Mouse (Mus musculus) 3134 (cell line): ENCODE data around the gene Timm10b.
A peak's percentile ranks its signal among the peaks of the same experiment; 100 is the strongest.

ENCODE experiments used
- DNase-seq: peaks from one replicate; pipeline ENCODE4 v3.0.0-alpha.2; 2011; ENCODE audit warnings: low spot score; ENCODE audit not compliant: insufficient read length; ENCODE audit errors: extremely low read depth

Timm10b gene

GRCm38 (mm10) chr7:105639756-105640155 is at the start of gene Timm10b:
TSS of gene Timm10b (plus strand) at chr7:105640056.
- DNase-seq: no peak

DNA sequence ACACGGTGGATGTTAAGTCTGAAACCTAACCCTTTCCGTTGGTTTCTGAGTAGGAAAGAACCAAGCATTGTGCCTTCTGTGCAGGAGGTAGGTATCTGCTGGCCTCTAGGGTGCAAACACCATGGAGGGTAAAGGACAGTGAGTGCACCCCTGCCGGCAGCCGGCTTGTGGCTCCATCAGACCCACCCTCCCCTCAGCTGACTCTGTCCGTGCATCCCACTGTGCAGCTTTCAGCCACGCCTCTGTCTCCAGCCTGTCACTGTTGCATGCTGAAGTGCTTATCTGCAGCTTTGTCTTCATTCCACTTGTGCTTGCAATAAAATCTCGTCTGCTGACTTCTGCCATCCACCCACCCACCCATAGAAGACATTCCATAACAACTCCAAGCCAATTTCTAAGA is 49.8 kb upstream of the Timm10b start:
- DNase-seq: no peak

DNA sequence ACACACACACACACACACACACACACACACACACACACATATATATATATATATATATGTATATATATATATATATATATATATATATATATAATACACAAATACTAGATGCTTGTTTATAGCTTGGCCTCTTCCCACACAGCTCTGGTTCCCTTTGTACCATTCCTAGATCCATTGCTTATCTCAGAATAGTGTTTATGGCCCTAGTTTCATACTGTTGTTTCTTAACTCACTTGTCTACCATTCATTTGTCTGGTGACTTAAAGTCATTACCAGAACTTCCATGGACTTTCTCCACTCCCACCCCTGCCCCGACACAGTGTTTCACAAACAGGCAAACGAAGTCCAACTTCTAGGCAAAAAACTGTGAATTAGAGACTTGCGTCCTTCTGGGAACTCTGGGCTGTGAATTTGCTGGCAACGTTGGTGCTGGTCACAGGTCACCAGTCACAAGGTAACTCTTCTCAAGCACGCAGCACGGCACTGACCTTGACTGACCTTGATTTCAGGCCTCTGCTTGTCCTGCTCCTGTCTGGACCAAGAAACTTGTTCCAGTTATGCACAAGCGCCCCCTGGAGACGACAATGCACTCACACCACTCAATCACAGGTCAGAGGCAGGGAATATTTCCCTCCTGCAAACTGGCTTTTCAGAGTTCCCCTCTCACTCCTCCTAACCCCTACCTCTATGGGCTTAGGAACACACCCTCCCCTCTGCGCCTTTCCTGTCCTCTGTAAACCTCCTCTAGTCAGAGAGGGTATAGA is 36.8 kb upstream of the Timm10b start:
- DNase-seq: no peak

DNA sequence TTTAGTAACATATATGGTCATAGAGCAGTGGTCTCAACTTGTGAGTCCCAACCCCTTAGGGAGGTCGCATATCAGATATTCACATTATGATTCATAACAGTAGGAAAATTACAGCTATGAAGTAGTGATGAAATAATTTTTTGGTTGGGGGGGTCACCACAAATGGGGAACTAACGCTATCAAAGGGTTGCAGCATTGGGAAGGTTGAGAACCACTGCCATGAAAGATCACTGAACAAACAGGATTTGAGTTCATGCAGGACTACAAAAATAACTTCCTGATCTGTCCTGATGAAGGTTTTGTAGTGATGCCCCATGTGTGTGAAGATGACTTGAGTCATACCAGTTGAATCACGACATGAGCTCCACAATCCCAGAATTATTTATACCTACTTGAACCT is 31.4 kb upstream of the Timm10b start:
- DNase-seq: no peak

- DNase-seq: no peak
Observed at GRCm38 (mm10) chr7:105611767-105612166, 28.1 kb upstream of the Timm10b start.

- DNase-seq: peak; percentile 33
Observed at GRCm38 (mm10) chr7:105614400-105614799, 25.5 kb upstream of the Timm10b start.

DNA sequence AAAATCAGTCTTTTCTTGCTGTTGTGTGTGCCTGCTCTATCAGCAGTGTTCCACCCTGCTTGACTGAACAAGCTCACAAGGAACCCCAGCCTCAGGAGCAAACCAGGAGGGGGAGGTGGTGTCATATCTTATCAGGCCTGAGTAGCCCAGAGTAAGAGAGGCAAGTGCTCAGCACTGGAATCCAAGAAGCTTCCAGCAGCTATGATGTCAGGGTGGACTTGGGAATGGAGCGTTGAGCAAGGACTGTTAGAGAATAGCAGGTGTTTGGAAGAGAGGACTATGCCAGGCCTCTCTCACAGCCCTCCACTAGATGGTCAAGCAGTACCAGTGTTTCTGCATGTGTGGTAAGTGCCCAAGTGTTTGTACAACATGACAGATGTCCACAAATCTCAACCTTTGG is 24.1 kb upstream of the Timm10b start:
- no peak for DNase-seq

- no peak for DNase-seq
Observed at GRCm38 (mm10) chr7:105616561-105616960, 23.3 kb upstream of the Timm10b start.

- DNase-seq: no peak
Observed at GRCm38 (mm10) chr7:105617810-105618209, 22.0 kb upstream of the Timm10b start.

DNA sequence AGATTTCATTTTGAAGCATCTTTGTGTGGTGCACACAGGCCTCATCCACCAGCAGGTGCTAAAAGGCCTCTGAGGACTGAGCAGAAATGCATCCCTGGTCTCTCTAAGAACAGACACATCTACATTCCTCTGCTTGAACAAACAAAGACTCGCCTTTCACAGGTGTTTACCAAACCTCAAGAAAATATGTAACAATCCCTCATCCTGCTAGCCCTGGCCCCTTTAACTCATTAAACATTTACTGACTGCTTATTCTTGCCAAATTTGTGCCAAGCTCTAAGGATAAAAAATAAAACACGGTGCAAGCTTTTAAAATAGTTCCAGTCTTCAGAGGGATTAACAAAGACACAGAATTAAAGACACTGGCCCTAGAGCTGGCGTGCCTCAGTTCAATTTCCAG is 20.2 kb upstream of the Timm10b start:
- no peak for DNase-seq

- peak; percentile 69 for DNase-seq
Observed at GRCm38 (mm10) chr7:105621053-105621452, 18.8 kb upstream of the Timm10b start.

DNA sequence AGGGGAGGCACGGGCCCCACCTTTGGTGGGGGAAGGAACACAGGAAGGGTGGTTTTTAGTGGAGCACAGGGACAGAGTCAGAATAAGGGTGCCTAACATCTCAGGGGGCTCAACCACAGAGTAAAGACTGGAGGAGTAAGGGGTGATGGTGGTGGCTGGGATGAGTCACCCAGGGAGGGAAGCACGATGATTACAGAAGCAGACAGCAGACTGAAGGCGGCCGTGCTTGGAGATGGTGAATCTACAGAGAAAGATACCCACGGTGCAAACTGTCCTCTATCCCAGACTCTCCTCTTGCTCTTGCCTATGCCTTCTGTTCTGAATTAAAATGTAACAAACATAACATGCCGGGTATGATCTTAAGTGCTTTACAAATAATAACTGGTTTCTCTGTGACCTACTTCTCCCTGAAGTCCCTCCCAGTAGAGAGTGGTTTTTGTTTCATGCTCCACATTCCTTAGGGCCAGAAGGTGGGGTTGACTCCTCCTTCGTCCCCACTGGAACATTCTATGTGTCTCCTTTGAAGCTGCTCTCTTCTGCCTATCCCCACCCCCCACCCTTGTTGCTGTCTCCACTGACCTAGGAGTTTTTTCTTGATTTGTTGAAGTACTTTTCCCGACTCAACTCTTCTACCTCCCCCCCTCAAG is 18.1 kb upstream of the Timm10b start:
- DNase-seq: peak; percentile 63

- DNase-seq: no peak
Observed at GRCm38 (mm10) chr7:105625397-105625796, 14.5 kb upstream of the Timm10b start.

GRCm38 (mm10) chr7:105628633-105629032 is 11.2 kb upstream of the Timm10b start:
- DNase-seq: peak; percentile 59

GRCm38 (mm10) chr7:105632551-105632972 is 7.3 kb upstream of the Timm10b start:
- peak; percentile 44 for DNase-seq

- DNase-seq: peak; percentile 91
Observed at GRCm38 (mm10) chr7:105633127-105633800, 6.6 kb upstream of the Timm10b start, which contains the start of gene Trim3. TSS of gene Trim3 (minus strand) at chr7:105633571.

DNA sequence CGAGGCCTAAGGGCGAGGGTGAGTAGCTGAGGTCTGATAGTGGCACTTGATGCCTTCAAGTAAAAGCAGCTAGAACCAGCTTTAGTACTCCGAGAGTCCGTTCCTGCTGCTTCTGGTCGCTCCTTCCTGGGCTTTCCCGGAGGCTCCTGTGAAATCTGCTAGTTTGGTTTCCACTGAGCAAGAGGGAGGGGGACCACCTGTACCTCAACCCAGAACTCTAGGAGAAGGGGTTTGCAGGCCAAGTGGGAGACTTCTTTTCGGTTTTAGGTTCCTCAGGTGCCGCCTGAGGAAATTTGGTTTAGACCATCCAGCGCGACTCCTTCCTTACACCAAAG is 6.1 kb upstream of the Timm10b start:
- no peak for DNase-seq

DNA sequence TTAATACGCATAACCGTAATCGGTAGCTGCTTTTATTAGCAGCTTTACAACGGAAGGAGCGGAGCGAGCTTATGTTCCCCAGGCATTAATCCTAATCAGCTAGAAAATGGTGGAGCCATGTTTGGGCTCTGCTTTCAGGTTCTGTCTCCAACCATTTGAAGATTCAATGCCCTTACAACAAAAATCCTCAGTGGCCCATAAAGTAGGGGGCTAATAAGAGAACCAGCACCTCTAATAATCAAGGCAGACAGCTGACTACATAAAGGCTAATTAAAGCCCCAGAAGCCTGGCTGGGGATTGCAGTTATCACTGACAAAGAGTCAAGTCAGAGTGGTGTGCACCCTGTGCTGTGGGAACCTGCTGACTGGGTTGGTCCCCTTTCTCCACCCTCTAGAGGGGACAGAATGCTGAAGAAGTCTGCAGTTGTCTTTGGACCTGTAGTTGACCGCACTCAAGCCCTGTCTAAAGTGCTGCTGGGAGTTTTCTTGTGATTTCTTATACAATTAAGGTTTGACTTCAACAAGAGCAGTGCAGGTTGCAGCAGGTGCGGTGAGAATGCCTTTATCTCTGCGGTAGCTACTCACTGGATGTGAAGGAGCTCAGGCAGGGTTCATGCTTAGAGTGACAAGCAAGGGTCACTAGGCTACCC is 5.5 kb upstream of the Timm10b start:
- no peak for DNase-seq

- DNase-seq: no peak
Observed at GRCm38 (mm10) chr7:105635726-105636125, 4.1 kb upstream of the Timm10b start.

GRCm38 (mm10) chr7:105638776-105639175 is 1.1 kb upstream of the Timm10b start:
- DNase-seq: no peak

DNA sequence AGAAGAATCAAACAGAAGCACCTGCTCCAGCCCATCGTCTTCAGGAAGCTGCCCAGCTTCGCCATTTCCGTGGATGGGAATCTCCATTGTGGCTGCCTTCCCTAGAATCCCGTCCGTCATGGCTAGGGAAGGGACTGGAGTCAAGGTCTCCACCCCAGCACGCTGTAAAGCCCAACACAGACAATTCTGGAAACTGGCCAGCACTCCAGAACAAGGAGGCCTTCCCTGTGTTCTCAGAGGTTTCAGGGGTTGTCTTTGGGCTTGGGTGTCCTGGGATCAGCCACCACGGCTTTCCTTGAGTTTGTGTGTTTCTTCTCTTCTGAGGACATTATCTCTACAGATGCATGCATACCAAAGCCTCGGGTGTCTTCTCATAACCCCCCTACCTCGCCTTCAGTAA is 552 bp upstream of the Timm10b start:
- no peak for DNase-seq
